Mouse (Mus musculus): ENCODE measurements around the gene Aym1. TPM values are rescaled to one million over a fixed set of nuclear protein-coding genes. Genes with fewer than 3 reads are reported as not detected.
"Not testable (repeated sequence)": the region's sequence is repeated elsewhere in the genome, so short reads cannot be mapped to it uniquely, and the experiment has no call there.

Gene Aym1
- polyA plus RNA-seq, 1 experiment from 2014 or later: not detected

GRCm38 (mm10) chr5:113335732-113336131, 21.4 kb upstream of the Aym1 start:
- H3K9ac ChIP-seq (replicated peaks): no peak overlapping the region; the same call in 1 of the 2 replicates
- H3K4me1 ChIP-seq: peaks cover 18% of the 10 kb centered on the region
- WGBS: under 1% methylated on average over 17 of the region's 17 CpGs
- H3K9me3 ChIP-seq: no peaks in the 10 kb centered on the region
- H3K27me3 ChIP-seq: peaks cover 46% of the 10 kb centered on the region
- no peak for ATAC-seq (replicated peaks)
- no peaks in the 10 kb centered on the region for H3K36me3 ChIP-seq
- peak overlapping the region; percentile 34 for H3K4me2 ChIP-seq (replicated peaks)
- H3K4me3 ChIP-seq: peak overlapping the region; percentile 22
- no peak overlapping the region for H3K27ac ChIP-seq (replicated peaks)

DNA sequence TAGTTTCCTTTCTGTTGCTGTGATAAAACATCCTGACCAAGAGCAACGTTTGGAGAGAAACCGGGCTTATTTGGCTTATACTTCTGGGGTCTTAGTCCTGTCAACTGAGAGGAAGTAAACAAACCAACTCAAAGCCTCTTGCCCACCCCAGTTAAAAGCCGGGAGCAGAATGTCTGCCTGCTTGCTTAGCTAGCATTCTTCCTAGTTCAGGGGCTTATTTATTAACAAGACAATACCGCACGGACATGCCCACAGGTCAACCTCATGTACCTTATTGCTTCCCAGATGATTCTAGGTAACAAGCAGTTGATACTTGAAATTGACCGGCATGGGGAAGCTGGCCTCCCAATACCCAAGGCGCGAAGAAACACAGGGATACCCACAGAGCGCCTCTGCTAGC, 20.8 kb upstream of the Aym1 start:
- Histone ChIP-seq H3K9ac (replicated peaks) (no peak overlapping the region), H3K4me2 (replicated peaks) (no peak overlapping the region)
- 32% methylated on average over 9 of the region's 9 CpGs for WGBS

GRCm38 (mm10) chr5:113344635-113345386, 12.3 kb upstream of the Aym1 start:
- WGBS: 36% methylated on average over 16 of the region's 16 CpGs
- ATAC-seq (replicated peaks): no peak
- Histone ChIP-seq H3K27me3 (peaks cover 39% of the 10 kb centered on the region), H3K4me3 (no peak overlapping the region), H3K9ac (replicated peaks) (no peak overlapping the region), H3K27ac (replicated peaks) (no peak overlapping the region), H3K36me3 (no peaks in the 10 kb centered on the region), H3K9me3 (no peaks in the 10 kb centered on the region), H3K4me2 (replicated peaks) (peak overlapping the region; percentile 3; the same call in 1 of the 2 replicates), H3K4me1 (peaks cover 31% of the 10 kb centered on the region)

More for the DNA sequence above, 20.8 kb upstream of the Aym1 start:
- Histone ChIP-seq H3K9me3 (no peaks in the 10 kb centered on the region), H3K27me3 (peaks cover 45% of the 10 kb centered on the region), H3K27ac (replicated peaks) (no peak overlapping the region), H3K4me1 (peaks cover 18% of the 10 kb centered on the region), H3K36me3 (no peaks in the 10 kb centered on the region), H3K4me3 (no peak overlapping the region)
- ATAC-seq (replicated peaks): no peak

DNA sequence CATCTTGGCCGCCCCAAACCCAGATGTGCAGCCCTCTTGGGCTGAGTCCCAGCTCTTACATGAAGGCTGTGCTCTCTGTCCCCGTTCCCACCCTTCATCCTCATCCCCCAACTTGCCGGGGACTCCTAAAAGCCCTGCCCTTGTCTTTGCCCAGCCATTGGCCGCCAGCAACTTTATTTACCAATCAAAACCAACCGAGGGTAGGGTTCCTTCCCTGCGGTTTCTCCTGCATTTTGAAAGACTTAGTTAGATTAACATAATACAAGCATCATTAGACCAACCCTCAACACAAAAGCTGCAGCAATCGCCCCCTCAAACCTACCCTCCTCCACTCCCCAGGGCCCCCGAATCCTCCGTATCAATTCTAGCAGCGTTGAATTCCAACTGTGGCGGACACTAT, 11.3 kb upstream of the Aym1 start:
- H3K4me2 ChIP-seq (replicated peaks): 0 out of 2 replicates have a peak overlapping the region, but pooled peaks have one; percentile 3
- H3K4me3 ChIP-seq: no peak overlapping the region
- WGBS: 4% methylated on average over 11 of the region's 11 CpGs
- peaks cover 39% of the 10 kb centered on the region for H3K27me3 ChIP-seq
- H3K9me3 ChIP-seq: no peaks in the 10 kb centered on the region
- peaks cover 35% of the 10 kb centered on the region for H3K4me1 ChIP-seq
- H3K27ac ChIP-seq (replicated peaks): no peak overlapping the region
- H3K9ac ChIP-seq (replicated peaks): no peak overlapping the region
- no peaks in the 10 kb centered on the region for H3K36me3 ChIP-seq
- no peak for ATAC-seq (replicated peaks)

DNA sequence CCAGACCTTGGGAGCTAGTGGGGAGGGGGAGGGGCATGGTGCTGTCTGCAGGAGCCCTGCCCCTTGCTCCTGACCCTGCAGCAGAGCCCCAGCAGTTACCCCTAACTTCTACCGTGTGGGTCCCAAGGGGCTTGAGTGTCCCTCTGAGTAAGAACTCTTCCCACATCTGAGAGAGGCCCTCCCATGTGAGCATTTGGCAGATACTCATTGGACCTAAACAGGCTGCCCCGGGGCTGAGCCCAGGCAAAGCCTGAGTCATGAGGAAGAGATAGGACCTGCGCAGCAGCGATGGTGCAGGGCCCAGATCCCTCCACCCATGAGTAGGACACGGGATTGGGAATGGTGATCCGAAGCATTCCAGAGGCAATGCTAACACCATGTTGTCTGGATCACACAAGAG, 10.4 kb upstream of the Aym1 start:
- H3K4me3 ChIP-seq; H3K9me3 ChIP-seq; H3K9ac ChIP-seq (replicated peaks); H3K36me3 ChIP-seq; H3K4me2 ChIP-seq (replicated peaks); ATAC-seq (replicated peaks); H3K27ac ChIP-seq (replicated peaks): not testable (repeated sequence)
- H3K4me1 ChIP-seq: peaks cover 41% of the 10 kb centered on the region
- peaks cover 39% of the 10 kb centered on the region for H3K27me3 ChIP-seq
- WGBS: 56% methylated on average over 6 of the region's 6 CpGs

GRCm38 (mm10) chr5:113347593-113347992, 9.5 kb upstream of the Aym1 start:
- Histone ChIP-seq H3K27ac (replicated peaks) (no peak overlapping the region), H3K9me3 (no peaks in the 10 kb centered on the region), H3K4me3 (no peak overlapping the region), H3K36me3 (no peaks in the 10 kb centered on the region), H3K4me2 (replicated peaks) (no peak overlapping the region), H3K9ac (replicated peaks) (no peak overlapping the region), H3K4me1 (peaks cover 47% of the 10 kb centered on the region), H3K27me3 (peaks cover 39% of the 10 kb centered on the region)
- ATAC-seq (replicated peaks): no peak
- WGBS: 24% methylated on average over 12 of the region's 12 CpGs

DNA sequence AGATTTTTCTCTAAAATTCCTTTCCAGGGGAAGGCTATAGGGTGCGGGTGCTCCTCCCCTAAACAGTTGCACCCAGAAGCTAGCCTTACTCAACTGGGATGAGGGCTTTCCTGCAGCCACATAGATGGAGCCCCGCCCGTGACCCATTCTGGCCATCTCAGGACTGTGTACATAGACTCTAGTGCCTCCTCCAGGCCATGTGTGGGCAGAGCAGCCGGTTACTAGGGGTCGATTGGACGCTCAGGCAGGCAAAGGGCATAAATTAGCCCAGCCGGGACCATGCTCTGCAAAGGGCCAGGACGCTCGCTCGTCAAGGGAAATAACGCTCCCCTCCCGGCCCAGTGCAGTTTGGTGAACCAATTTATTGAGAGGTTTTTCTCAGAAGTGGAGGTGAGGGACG, 8.5 kb upstream of the Aym1 start:
- H3K9me3 ChIP-seq: no peaks in the 10 kb centered on the region
- 0 out of 2 replicates have a peak, but pooled peaks have one; percentile 17 for ATAC-seq (replicated peaks)
- H3K36me3 ChIP-seq: no peaks in the 10 kb centered on the region
- H3K27me3 ChIP-seq: peaks cover 39% of the 10 kb centered on the region
- no peak overlapping the region for H3K27ac ChIP-seq (replicated peaks)
- H3K4me2 ChIP-seq (replicated peaks): no peak overlapping the region
- WGBS: 13% methylated on average over 13 of the region's 13 CpGs
- peaks cover 47% of the 10 kb centered on the region for H3K4me1 ChIP-seq
- H3K9ac ChIP-seq (replicated peaks): no peak overlapping the region
- no peak overlapping the region for H3K4me3 ChIP-seq

GRCm38 (mm10) chr5:113349226-113349625, 7.9 kb upstream of the Aym1 start:
- H3K4me3 ChIP-seq: no peak overlapping the region
- no peak overlapping the region for H3K9ac ChIP-seq (replicated peaks)
- H3K4me2 ChIP-seq (replicated peaks): no peak overlapping the region
- 7% methylated on average over 7 of the region's 7 CpGs for WGBS
- H3K27me3 ChIP-seq: peaks cover 39% of the 10 kb centered on the region
- H3K27ac ChIP-seq (replicated peaks): no peak overlapping the region
- H3K36me3 ChIP-seq: no peaks in the 10 kb centered on the region
- peaks cover 47% of the 10 kb centered on the region for H3K4me1 ChIP-seq
- 0 out of 2 replicates have a peak, but pooled peaks have one; percentile 17 for ATAC-seq (replicated peaks)
- H3K9me3 ChIP-seq: no peaks in the 10 kb centered on the region

DNA sequence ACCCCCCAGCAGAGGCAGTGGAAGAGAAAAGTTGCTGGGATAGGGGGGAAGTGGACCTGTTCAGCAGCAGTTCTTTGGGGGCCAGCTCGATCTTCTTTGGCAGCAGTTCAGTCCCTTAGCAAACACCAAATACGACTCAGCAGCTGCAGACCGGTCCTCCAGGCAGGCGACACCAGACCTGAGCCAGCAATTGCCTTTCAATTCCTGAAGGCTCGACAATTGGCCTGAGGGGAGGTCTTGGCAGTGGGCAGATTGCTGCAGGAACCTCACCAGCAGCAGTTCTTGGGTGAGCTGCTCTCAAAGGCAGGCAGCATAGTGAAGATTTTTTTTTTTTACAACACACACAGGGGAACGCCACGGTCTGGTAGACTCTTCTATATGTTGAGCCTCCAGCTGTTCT, 7.3 kb upstream of the Aym1 start:
- H3K4me3 ChIP-seq: no peak overlapping the region
- no peak for ATAC-seq (replicated peaks)
- peaks cover 47% of the 10 kb centered on the region for H3K4me1 ChIP-seq
- no peaks in the 10 kb centered on the region for H3K9me3 ChIP-seq
- H3K36me3 ChIP-seq: no peaks in the 10 kb centered on the region
- H3K27me3 ChIP-seq: peaks cover 35% of the 10 kb centered on the region; the same call in 1 of the 2 replicates
- H3K27ac ChIP-seq (replicated peaks): no peak overlapping the region; the same call in 1 of the 2 replicates
- H3K4me2 ChIP-seq (replicated peaks): no peak overlapping the region
- 10% methylated on average over 7 of the region's 7 CpGs for WGBS
- H3K9ac ChIP-seq (replicated peaks): no peak overlapping the region

DNA sequence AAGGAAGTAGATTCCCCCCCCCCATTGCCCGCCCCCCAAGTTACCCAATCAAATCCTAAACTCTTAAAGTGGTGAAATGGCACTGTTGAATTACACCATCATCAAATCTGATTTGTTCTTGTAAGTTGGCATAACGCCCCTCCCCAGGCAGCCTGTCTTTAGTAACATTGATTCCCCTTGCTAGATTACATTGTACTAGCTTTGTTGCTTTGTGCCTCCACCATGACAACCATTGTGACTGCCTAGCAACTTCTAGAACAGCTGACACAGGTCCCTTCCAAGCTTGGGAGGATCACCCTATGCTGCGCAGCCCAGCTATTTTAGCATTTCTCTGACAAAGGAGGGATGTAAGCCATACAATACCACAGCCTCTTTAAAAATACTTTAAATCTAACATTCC, 5.3 kb upstream of the Aym1 start:
- ATAC-seq (replicated peaks): no peak; the same call in 1 of the 2 replicates
- WGBS: 41% methylated on average over 3 of the region's 3 CpGs
- Histone ChIP-seq H3K9me3 (no peaks in the 10 kb centered on the region), H3K4me3 (no peak overlapping the region), H3K27me3 (peaks cover 19% of the 10 kb centered on the region; the same call in 1 of the 2 replicates), H3K27ac (replicated peaks) (no peak overlapping the region), H3K4me2 (replicated peaks) (no peak overlapping the region), H3K9ac (replicated peaks) (no peak overlapping the region), H3K4me1 (peaks cover 39% of the 10 kb centered on the region), H3K36me3 (no peaks in the 10 kb centered on the region)

DNA sequence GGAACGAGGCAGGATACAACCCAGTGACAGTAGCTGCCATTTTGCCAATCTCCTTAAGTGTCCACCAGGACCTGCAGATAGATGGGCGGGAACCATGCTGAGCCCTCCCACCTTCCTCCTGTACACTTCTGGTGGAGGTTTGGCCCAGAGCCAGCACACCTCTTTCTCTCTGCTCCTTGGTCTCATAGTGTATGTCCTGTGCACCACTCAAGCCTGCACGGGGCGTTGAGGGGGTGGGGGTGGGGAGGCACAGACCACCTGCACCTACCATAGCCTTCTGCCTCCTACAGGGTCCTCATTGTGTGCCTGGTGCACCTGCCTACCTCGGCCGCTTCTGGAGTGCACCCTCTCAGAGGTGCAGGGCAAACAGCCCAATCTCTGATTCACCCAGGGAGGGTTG, 4.5 kb upstream of the Aym1 start:
- WGBS: 70% methylated on average over 6 of the region's 6 CpGs
- Histone ChIP-seq H3K4me2 (replicated peaks) (no peak overlapping the region), H3K4me1 (peaks cover 48% of the 10 kb centered on the region), H3K9ac (replicated peaks) (no peak overlapping the region), H3K27ac (replicated peaks) (no peak overlapping the region), H3K27me3 (peaks cover 11% of the 10 kb centered on the region; the same call in 1 of the 2 replicates), H3K9me3 (no peaks in the 10 kb centered on the region), H3K4me3 (no peak overlapping the region), H3K36me3 (no peaks in the 10 kb centered on the region)
- no peak for ATAC-seq (replicated peaks)

GRCm38 (mm10) chr5:113354311-113354710, 2.8 kb upstream of the Aym1 start:
- Histone ChIP-seq H3K27me3 (no peaks in the 10 kb centered on the region), H3K27ac (replicated peaks) (no peak overlapping the region), H3K4me2 (replicated peaks) (0 out of 2 replicates have a peak overlapping the region, but pooled peaks have one; percentile 6), H3K36me3 (no peaks in the 10 kb centered on the region), H3K4me1 (peaks cover 45% of the 10 kb centered on the region), H3K9ac (replicated peaks) (no peak overlapping the region), H3K4me3 (no peak overlapping the region), H3K9me3 (no peaks in the 10 kb centered on the region)
- 53% methylated on average over 16 of the region's 16 CpGs for WGBS
- no peak for ATAC-seq (replicated peaks)
